Mouse (Mus musculus): ENCODE results near the gene Miga1.

- TF ChIP-seq CTCF (conservative IDR thresholded peaks at IDR 0.05; ENCODE audit: low read length), result no peak
- TF ChIP-seq POU5F1 (IDR thresholded peaks at IDR 0.05; ENCODE audit: borderline replicate concordance, low read length), result no peak
Observed at GRCm38 (mm10) chr3:152235805-152236204, 104.4 kb downstream of the Miga1 start.

All from E14TG2a.4 (cell line).